Mouse (Mus musculus) ovary, postnatal 10 days (tissue): ENCODE data around the gene Dtd2.

Source experiments
- DNase-seq: peaks from one replicate; pipeline ENCODE4 v3.0.0; 2022; ENCODE audit warnings: low spot score

Dtd2 gene

GRCm38 (mm10) chr12:51985163-51985748, 21.0 kb downstream of the Dtd2 start:
- no peak for DNase-seq

DNA sequence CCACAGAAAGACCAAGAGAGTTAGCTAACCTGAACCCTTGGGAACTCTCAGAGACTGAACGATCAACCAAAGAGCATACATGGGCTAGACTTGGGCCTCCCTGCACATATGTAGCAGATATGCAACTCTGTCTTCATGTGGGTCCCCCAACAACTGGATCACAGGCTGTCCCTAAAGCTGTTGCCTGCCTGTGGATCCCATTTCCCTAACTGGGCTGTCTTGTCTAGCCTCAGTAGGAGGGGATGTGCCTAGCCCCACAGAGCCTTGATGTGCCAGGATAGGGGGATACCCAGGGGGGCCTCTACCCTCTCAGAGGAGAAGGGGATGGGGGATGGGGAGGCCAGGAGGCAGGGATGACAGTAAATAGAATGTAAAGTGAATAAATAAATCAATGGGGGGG, 22.7 kb downstream of the Dtd2 start:
- DNase-seq = no peak

GRCm38 (mm10) chr12:51976531-51976930, 29.8 kb downstream of the Dtd2 start:
- DNase-seq = no peak

- DNase-seq = no peak
Measured at GRCm38 (mm10) chr12:51974381-51974780, 31.9 kb downstream of the Dtd2 start.

GRCm38 (mm10) chr12:51972269-51973065, 33.8 kb downstream of the Dtd2 start:
- DNase-seq = no peak

DNA sequence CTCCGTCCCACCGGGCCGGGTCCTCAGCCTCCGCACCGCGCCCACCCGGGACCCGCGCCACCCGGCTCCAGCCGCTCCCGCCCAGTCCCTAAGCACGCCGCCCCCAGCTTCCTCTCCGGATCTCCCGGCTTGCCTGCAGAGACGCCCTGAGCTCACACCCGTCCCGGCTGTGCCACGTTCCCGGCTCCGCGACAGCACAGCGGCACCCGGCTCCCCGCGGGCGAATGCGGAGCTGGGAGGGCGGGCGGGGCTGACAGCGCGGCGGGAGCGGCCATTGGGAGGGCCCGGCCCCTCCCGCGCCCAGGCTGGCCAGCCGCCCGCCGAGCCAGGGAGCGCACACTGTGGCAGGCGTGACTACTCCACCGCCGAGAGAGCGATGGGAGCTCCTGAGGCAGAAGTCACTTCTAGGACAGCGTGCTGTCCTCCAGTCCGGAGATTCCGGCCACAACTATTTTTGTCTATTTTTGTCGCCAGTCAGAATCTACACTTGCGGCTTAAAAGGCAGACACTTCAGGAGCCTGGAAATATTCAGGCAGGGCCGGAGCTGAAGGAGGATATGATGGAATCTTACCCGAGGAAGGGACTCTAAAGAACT, 35.1 kb downstream of the Dtd2 start, which contains the start of gene Heatr5a:
Gene Heatr5a (minus strand): TSS at position 252 of the 595 bp plus-strand sequence.
- DNase-seq = peak; percentile 78

DNA sequence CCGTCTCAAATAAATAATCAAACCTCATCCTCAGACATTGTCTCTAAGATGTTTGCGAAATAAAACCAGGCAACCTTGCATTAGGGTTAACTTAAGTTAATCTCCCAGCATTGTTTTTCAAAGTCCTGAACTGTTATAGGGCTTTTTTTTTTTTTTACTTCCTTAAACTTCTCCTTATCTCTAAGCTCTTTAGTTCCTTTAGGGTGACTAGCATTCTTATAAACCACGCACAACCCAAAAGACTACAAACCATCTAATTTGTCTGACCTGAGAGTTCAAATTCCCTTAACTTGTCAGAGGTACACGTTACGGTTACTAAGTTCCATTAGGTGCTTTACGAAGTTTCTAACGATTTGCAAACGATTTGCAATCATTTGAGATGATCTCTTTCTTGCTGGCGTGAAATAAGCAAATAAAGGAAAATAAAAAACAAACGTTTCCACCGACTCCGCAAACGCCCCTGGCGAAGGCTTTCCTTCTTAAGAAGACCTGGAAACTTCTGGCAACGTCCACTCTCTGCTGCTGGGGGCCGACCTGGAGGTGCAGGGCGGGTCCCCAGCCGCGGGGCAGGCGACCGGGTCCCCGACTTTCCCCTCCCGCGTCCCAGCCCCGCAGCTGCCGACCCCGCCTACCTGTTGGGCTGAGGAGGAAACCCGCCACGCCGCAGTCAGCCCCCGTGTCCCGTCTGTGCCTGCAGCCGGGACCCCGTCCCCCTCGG, 35.8 kb downstream of the Dtd2 start:
- DNase-seq = no peak

DNA sequence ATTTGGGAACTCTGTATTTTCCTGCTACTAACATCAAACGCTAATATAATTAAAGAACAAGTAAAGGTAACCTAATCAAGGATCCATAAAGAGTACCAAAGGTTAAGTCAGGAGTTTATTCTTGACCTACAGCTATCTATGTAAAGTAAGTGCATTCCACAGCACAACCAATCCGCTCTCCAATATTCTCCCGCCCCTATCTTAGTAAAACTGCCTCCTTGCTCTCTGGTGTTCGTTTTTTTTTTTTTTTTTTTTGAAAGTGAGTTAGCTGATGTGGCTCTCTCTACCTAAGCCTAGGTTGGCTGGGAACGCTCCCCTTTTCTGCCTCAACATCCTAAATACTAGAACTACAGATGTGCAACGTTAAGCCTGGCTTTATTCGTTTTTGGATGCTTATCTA, 36.4 kb downstream of the Dtd2 start:
- no peak for DNase-seq

- no peak for DNase-seq
Measured at GRCm38 (mm10) chr12:51969092-51969491, 37.2 kb downstream of the Dtd2 start.

DNA sequence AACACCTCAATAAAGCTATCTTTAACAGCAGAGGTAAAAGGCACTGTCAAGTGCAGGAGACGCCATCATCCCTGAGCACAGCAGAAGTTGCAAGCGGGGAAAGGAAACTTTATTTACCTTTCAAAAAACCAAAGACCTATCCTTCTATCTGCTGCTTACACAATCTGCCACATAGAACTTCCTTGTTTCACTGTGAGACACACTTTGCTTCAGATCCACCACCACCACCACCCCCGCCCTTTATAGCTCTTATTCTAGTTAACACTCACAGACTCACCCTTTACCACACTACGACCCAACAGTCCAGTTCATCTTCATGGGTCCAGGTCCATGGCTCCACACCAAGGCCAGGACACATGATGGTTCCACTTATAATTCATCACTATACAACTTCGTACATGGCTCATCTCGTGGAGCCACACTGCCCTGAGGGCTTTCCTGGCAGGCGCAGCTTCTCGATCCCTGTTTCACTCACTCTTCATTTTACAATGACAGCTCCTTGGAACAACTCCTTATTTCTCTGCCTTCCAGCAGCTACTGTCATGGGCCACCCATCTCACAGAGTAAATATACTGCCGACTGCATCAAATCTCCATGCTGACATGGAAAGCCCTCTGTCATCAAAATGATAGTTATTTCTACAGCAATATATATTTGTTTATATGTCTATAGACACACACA, 38.2 kb downstream of the Dtd2 start:
- DNase-seq = no peak

DNA sequence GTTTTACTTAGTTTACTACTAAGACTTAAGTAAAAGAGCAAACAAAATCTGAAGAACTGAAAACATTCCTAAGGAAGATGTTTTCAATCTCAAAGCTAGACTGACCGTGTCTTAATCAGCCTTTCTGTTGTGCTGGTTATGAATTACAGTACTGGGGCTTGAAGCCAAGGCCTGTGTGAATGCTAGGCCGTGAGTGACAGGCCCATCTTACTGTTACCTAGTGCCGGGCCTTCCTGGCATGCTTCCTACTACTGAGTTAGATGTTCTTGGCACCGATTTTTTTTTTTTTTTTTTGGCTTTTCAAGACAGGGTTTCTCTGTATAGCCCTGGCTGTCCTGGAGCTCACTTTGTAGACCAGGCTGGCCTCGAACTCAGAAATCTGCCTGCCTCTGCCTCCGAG, 48.7 kb downstream of the Dtd2 start:
- DNase-seq = no peak

DNA sequence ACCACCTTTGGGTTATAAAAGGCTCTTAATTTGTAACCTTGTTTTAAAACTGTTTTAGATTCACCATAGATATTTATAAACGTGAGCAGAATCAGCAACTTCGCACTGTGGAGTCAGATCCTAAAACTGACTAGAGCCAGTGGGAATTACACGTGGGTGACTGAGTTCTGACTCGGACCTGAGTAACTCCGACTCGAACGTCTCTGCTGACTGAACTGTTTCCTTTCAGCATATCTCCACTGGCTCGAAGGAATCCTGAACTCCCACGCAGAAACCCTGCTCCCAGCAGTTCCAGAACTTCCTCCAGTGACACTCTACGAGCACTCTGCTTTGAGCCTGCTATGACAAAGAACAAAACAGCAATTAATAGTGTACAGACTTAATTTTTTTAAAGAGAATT, 54.0 kb downstream of the Dtd2 start:
- DNase-seq = no peak

DNA sequence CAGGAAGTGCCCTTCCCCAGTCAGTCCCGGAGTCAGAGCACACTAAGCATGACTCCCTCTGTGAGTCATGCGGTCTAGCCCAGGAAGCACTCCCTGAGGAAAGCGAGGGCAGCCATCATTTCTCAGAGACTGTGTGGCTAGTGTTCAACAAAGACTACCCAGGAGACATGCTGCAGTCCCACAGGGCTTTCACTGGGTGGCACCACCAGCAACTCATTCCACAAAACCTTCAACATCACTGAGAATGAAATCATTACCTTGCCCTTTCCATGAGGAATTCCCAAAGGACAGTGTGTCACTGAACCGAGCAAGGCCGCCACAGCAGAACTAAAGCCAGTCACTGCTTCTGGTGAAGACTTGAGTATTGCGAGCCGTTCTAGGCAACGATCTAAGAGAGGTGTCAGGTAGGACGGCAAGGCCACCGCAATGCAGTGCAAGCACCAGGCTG, 58.8 kb downstream of the Dtd2 start:
- no peak for DNase-seq

GRCm38 (mm10) chr12:51945331-51945730, 61.0 kb downstream of the Dtd2 start:
- DNase-seq = no peak

DNA sequence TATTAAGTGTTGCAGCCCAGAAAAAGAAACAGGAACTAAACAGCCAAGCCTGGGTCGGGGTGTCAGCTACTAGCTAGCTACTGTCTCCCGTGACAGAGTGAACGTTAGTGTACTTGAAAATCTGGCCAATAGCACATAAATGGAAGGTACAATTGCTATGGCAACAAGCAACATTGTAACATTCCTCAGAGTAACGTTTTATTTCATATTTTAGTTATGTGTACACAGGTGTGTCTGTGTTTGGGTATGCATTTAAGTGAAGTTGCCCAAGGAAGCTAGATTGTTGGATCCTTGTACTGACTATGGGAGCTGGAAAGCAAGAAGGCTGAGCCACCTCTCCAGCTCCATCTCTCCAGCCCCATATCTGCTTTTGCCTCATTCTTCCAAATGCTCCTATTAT, 66.5 kb downstream of the Dtd2 start:
- no peak for DNase-seq
